Mouse (Mus musculus) cerebellum, adult 11-12 months (tissue): ENCODE results near the gene Surf6.

Source experiments
- DNase-seq: peaks from one replicate; pipeline ENCODE4 v3.0.0; 2022

Gene Surf6

GRCm38 (mm10) chr2:26902467-26903220 lies at the start of gene Surf6:
Surf6 (minus strand) TSS chr2:26902879.
- peak; percentile 96 for DNase-seq

DNA sequence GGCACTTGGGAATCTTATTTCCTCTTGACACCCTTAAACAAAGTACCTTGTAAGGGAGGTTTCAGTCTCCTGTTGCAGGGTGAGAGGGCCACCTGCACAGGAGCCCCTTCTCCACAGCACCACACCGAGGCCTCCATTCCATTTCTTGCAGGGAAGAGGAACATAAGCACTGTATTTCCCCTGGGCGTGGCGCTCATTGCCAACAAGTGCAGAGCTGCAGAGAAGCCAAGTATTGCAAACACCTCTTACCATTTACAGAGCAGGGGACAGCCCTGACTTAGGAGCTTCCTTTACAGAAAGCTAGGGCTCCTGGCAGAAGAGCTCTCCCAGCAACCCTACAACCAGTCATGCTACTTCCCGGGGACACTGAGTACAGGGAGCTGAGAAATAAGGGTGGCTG lies 49.5 kb upstream of the Surf6 start:
- DNase-seq = no peak

GRCm38 (mm10) chr2:26951346-26951905 lies 48.7 kb upstream of the Surf6 start:
- DNase-seq = peak; percentile 49

- peak; percentile 41 for DNase-seq
Observed at GRCm38 (mm10) chr2:26950411-26950810, 47.7 kb upstream of the Surf6 start.

GRCm38 (mm10) chr2:26943253-26943652 lies 40.6 kb upstream of the Surf6 start:
- no peak for DNase-seq

- no peak for DNase-seq
Observed at GRCm38 (mm10) chr2:26941539-26941938, 38.9 kb upstream of the Surf6 start.

- DNase-seq = no peak
Observed at GRCm38 (mm10) chr2:26936425-26936824, 33.7 kb upstream of the Surf6 start.

DNA sequence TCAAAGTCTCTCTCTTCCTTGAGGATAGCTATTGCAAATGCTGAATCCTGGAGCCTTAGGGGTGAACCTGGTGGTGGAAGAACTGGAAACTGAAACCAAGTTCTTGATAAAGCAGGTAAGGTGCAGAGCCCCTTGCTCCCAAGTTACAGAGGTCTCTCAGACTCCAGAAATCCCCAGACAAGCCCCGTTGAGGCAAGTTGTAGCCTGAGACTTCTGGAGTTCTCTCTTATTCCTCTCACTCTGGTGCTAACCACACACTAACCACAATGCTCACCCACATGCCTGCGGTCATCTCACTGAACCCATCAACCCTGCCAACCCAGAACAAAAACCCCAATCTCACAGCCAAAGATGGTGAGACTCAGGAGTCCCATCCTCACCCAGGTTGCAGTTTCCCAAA lies 32.6 kb upstream of the Surf6 start:
- no peak for DNase-seq

GRCm38 (mm10) chr2:26933304-26934055 lies 30.8 kb upstream of the Surf6 start, which contains the start of the genes Surf4 and Stkld1:
Surf4 (minus strand) TSS chr2:26933928.
Stkld1 (plus strand) TSS chr2:26934047.
- peak; percentile 92 for DNase-seq

DNA sequence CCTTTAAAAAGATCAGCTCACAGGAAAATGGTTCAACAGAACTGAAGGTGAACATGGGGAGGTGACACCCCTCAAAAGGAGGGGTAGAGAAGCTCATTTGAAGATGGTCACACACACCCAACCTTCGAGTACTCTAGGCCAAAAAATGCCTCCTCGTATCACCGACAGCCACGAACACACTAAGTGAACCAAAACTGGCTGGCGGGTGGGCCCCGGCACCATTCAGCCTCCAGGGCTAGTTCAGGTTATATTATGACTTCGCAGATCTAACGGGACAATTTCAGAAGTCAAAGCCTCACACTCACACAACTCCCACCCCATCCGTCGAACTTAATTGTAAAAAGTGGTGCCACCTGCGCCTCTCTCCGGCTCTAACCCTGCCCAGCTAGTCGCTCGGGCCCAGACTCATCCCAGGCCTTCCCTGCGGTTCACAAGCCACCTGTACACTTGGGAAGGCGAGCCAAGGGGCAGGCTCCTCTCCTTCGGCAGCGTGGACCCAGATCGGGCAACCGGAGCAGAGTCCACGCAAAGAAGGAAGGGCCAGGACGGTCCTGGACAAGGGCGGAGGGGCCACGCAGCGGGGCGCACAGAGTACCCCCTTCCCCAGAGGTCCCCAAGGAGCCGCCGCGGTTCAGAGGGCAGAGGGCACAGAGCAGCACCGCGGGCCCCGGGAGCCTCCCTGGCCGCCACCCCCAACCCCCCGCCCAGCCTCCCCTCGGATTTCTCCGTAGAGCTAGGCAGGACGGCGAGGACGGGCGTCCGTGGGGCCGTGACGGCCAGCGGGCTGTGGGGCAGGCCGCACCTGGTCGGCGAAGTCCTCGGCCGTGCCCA lies 30.0 kb upstream of the Surf6 start:
- peak; percentile 70 for DNase-seq

GRCm38 (mm10) chr2:26930390-26930789 lies 27.7 kb upstream of the Surf6 start:
- peak; percentile 66 for DNase-seq

- no peak for DNase-seq
Observed at GRCm38 (mm10) chr2:26927745-26928476, 25.2 kb upstream of the Surf6 start.

- DNase-seq = no peak
Observed at GRCm38 (mm10) chr2:26921784-26922183, 19.1 kb upstream of the Surf6 start.

DNA sequence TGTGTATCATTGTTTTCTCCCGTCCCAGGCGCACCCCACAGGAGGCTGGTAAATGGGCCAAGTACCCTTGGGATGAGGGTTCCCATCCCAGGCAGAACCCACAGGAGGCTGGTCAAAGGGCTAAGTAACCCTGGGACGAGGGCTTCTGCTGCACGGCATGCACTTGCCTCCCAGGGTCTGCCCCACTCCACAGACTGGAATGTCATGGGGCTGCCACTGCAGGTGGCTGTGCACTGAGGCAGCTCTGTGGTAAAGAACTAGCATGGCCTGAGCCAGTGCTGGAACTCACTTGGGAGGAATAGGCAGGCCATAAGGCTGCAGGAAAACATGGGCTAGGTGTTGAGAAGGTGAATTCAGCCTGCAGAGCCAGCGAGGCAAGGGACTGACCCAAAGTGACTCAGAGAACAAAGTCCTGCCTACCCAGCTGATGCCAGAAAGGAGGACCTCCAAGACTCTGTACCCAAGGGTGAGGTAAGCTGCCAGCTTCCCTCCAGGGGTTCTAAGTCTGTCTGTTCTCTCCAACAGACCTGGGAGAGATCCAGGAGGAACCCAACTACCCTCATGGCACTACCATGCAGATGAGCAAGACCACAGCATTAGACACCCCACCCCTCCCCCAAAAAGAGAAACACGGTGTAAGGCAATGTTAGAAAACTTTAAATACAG lies 17.6 kb upstream of the Surf6 start:
- DNase-seq = no peak

GRCm38 (mm10) chr2:26919684-26920083 lies 17.0 kb upstream of the Surf6 start:
- DNase-seq = no peak

- no peak for DNase-seq
Observed at GRCm38 (mm10) chr2:26916738-26917137, 14.1 kb upstream of the Surf6 start.

GRCm38 (mm10) chr2:26915927-26916728 lies 13.4 kb upstream of the Surf6 start, which contains the start of the genes Surf2 and Surf1:
Surf2 (plus strand) TSS chr2:26916367.
Surf1 (minus strand) TSS chr2:26916530.
- DNase-seq = peak; percentile 83

GRCm38 (mm10) chr2:26914148-26914941 lies 11.7 kb upstream of the Surf6 start:
- no peak for DNase-seq

- no peak for DNase-seq
Observed at GRCm38 (mm10) chr2:26913416-26914147, 10.9 kb upstream of the Surf6 start.
